Mouse (Mus musculus) limb, embryonic 12.5 days (tissue): ENCODE data around the gene Antxr1. TPM values are rescaled to one million over a fixed set of nuclear protein-coding genes. Genes with fewer than 3 reads are reported as not detected.

Source experiments
- ATAC-seq: fragments of 200-750 bp; cut with Nextera tagmentation; 2 replicates; pipeline ENCODE4 v1.8.0; 2017; ENCODE audit warnings: low read depth, moderate TSS enrichment; ENCODE audit not compliant: insufficient number of reproducible peaks, insufficient read depth, low FRiP score, low TSS enrichment
- H3K27ac ChIP-seq: fragments of 300-500 bp; sonication (generic); 2 replicates; pipeline ENCODE4 v1.5.1; 2016; ENCODE audit warnings: mild to moderate bottlenecking, moderate library complexity
- H3K27me3 ChIP-seq: fragments of 300-500 bp; sonication (generic); 2 replicates; pipeline ENCODE4 v1.6.1; 2016; ENCODE audit warnings: mild to moderate bottlenecking, moderate library complexity
- H3K36me3 ChIP-seq: fragments of 300-500 bp; sonication (generic); 2 replicates; pipeline ENCODE4 v1.6.1; 2016; ENCODE audit warnings: mild to moderate bottlenecking, moderate library complexity
- H3K4me1 ChIP-seq: fragments of 300-500 bp; sonication (generic); replicated peaks from 2 replicates; pipeline ENCODE4 v1.6.1; 2016
- H3K4me2 ChIP-seq: fragments of 300-500 bp; sonication (generic); 2 replicates; pipeline ENCODE4 v1.6.1; 2016; ENCODE audit warnings: mild to moderate bottlenecking, moderate library complexity
- H3K4me3 ChIP-seq: fragments of 300-500 bp; sonication (generic); replicated peaks from 2 replicates; pipeline ENCODE4 v1.5.1; 2016; ENCODE audit warnings: mild to moderate bottlenecking
- H3K9ac ChIP-seq: fragments of 300-500 bp; sonication (generic); replicated peaks from 2 replicates; pipeline ENCODE4 v1.6.1; 2016; ENCODE audit warnings: mild to moderate bottlenecking, moderate library complexity
- H3K9me3 ChIP-seq: fragments of 300-500 bp; sonication (generic); 2 replicates; pipeline ENCODE4 v1.6.1; 2016; ENCODE audit warnings: mild to moderate bottlenecking, moderate library complexity
- WGBS: fragments of 180-500 bp; shearing (Covaris S2); methylation state at CpG from one replicate; pipeline ENCODE4 v1.1.7; 2016; 5-methylcytosine and 5-hydroxymethylcytosine counted together
- polyA plus RNA-seq: library from polyadenylated mRNA; unstranded; fragments of >200 nt; fragmentation: Nextera tagmentation; extraction: Ambion mirVana; gene quantifications from 2 replicates; pipeline ENCODE4 v1.2.1, GENCODE M21; 2016

Antxr1 gene
- polyA plus RNA-seq, 1 experiment from 2014 or later = 16.2 TPM

DNA sequence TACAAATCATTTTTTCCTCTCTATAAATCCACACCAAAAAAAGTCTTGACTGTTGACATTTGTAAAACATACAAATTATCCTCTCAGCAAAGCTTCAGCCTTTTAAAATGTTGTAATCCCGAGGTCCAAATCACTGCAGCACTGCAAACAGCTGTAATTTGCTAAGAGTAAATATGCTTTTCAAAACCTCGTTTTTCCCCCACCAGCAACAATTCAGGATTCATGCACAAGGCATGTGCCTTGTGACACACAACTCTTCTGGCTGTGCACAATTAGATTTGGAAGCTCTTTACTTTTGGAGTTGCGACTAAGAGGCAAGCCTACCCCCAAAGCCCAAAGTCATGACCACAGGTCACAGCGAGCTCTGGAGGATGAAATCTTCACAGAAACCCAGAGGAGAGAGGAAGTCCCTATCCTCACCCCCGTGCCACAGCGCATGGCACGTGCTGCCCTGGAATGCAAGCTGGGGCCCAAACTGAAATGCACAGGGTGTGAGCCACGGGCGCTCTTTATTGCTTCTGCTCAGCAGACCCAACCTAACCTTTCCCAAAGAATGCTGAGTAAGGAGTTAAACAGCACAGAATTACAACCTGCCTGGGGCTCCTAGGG lies 87.3 kb downstream of the Antxr1 start:
- Histone ChIP-seq H3K4me3 (no peak overlapping the region), H3K27me3 (no peaks in the 10 kb centered on the region), H3K27ac (peak overlapping the region; percentile 51; the same call in 1 of the 2 replicates), H3K9me3 (no peaks in the 10 kb centered on the region), H3K36me3 (peaks cover 39% of the 10 kb centered on the region), H3K4me1 (peaks cover 41% of the 10 kb centered on the region), H3K4me2 (no peak overlapping the region), H3K9ac (no peak overlapping the region)
- ATAC-seq = no peak
- 70% methylated on average over 9 of the region's 9 CpGs for WGBS

DNA sequence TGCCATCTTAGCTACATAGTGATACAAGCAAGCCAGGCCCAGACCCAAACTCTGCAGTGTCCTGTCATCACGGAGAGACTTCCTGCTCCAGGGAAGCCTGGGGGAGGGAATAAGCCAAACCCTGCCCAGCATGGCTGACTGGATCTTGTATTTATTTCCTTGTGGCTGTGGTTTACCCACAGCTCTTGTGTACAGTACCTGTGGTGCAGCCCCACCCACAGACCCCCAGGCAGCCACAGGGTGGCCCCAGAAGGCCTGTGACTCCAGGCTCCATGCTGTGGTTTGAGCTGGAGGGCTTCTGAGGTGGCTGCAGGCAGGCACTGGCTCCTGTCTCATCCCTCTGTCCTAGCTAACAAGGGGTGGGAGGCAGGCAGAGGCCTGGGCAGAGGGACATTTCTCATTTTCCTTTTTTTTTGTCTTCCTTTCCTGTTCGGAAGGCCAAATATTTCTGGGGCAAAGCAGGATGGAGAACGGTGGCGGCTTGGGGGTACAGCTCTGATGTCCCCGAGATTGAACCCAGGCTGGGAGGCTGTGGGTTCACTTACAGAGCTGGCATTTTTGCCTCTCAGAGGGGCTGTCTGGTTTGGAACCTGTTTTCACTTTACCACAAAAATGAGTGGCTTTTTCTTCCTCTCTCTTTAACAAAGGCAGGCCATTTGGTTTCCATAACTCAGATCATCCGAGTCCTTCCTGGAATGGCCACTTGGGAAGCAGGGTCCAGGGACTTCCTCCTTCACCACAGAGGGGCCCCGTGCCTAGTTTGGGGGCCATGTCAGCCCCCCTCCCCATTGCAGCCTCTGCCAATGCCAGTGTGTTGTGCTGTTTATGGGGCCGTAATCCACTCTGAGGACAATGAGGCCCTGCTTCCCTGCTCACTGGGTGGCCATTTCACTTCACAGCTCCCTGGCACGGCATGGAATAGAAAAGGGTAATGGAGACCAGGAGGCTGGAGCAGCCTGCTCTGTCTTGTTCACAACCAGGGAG lies 91.2 kb downstream of the Antxr1 start:
- WGBS = 44% methylated on average over 9 of the region's 9 CpGs
- H3K4me1 ChIP-seq = peaks cover 32% of the 10 kb centered on the region
- H3K4me3 ChIP-seq = no peak overlapping the region
- peaks cover 66% of the 10 kb centered on the region for H3K36me3 ChIP-seq
- H3K4me2 ChIP-seq = no peak overlapping the region
- H3K27me3 ChIP-seq = no peaks in the 10 kb centered on the region
- peak overlapping the region; percentile 66; the same call in 1 of the 2 replicates for H3K27ac ChIP-seq
- ATAC-seq = no peak
- no peak overlapping the region for H3K9ac ChIP-seq
- H3K9me3 ChIP-seq = no peaks in the 10 kb centered on the region

DNA sequence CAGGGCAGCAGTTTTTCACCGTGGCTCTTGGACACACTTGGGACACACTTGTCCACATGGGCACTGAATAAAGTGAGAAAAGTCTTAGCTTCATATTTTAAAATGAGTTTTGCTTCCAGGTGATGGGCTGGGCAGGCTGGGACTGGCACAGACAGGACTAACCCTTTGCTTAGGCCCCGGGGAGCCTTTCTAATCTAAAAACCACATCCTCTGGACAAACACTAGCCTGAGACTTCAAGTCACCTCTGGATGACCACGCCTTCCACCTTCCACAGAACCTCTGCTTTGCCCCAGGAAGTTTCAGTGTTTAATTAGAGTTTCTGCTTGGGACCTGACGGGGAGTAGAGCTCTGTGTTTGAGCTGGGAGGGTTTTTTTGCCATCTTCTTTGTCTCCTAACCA lies 98.4 kb downstream of the Antxr1 start:
- no peaks in the 10 kb centered on the region for H3K27me3 ChIP-seq
- 0 out of 2 replicates have a peak overlapping the region, but pooled peaks have one; percentile 8 for H3K9ac ChIP-seq
- peaks cover 24% of the 10 kb centered on the region for H3K4me1 ChIP-seq
- no peak overlapping the region for H3K4me3 ChIP-seq
- H3K4me2 ChIP-seq = no peak overlapping the region
- 0 out of 2 replicates have a peak overlapping the region, but pooled peaks have one; percentile 23 for H3K27ac ChIP-seq
- 61% methylated on average over 4 of the region's 4 CpGs for WGBS
- H3K9me3 ChIP-seq = no peaks in the 10 kb centered on the region
- peaks cover 79% of the 10 kb centered on the region for H3K36me3 ChIP-seq
- ATAC-seq = no peak

DNA sequence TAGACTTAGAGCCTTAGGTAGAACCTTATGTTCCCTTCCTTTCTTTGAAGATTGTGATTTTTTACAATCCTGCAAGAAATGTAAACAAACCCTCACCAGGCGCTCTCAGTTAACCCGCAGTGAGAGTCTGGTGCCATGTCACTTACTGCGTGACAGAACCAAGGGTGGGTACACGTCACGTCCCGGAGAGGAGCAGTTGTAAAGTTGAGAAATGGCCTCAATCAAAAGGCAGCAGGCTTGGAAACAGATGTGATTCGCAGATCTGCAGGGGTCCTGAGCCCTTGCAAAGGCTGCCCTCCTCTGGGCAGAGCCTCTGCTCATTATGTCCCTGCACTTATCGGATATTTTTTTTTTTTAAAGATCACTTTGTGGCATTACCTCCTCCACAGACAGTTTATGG lies 99.6 kb downstream of the Antxr1 start:
- peaks cover 24% of the 10 kb centered on the region for H3K4me1 ChIP-seq
- H3K9me3 ChIP-seq = no peaks in the 10 kb centered on the region
- peak overlapping the region; percentile 53 for H3K27ac ChIP-seq
- H3K9ac ChIP-seq = no peak overlapping the region
- 12% methylated on average over 8 of the region's 8 CpGs for WGBS
- no peak for ATAC-seq
- H3K4me2 ChIP-seq = no peak overlapping the region
- H3K27me3 ChIP-seq = no peaks in the 10 kb centered on the region
- no peak overlapping the region for H3K4me3 ChIP-seq
- H3K36me3 ChIP-seq = peaks cover 77% of the 10 kb centered on the region

DNA sequence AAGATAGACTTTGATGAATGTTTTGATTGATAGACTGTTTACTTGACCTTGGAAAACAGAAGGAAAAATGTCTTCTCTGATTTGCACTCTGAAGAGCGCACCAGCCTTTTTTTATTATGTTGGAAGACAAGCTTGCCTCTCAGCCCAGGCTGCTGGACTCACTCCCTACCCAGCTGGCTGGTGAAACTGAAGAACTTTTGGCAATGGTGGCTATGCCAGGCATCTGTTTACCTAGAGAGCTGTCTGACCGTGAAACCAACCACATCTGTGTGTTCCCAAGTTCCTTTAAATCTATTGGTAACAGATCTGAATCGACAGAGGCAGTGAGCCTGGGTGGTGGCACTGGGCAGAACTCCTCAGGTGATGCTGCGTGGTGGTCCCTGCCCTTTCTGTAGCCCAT lies 102.5 kb downstream of the Antxr1 start:
- Histone ChIP-seq H3K4me3 (no peak overlapping the region), H3K9ac (no peak overlapping the region), H3K27me3 (no peaks in the 10 kb centered on the region), H3K4me1 (peaks cover 24% of the 10 kb centered on the region), H3K27ac (no peak overlapping the region), H3K36me3 (peaks cover 73% of the 10 kb centered on the region), H3K9me3 (peaks cover 9% of the 10 kb centered on the region), H3K4me2 (no peak overlapping the region)
- WGBS = 87% methylated on average over 4 of the region's 4 CpGs
- ATAC-seq = no peak

DNA sequence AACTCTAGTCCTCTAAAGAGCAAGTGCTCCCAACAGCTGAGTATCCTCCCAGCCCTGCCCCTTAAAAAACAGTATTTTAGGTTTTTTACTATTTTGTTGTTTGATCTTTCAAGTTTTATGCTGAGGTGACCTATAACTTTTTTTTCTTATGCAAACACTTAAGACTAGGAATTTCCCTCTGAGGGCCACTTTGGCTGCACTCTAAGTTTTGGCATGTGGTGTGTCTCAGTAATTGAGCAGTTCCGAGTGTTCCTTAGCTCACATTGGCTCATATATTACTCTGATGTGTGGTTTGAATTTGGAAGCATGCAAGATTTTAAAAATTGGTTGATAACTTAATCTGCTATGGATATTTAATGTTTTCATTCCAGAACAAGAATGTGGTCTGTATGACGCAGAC lies 105.6 kb downstream of the Antxr1 start:
- Histone ChIP-seq H3K4me1 (peaks cover 27% of the 10 kb centered on the region), H3K4me2 (no peak overlapping the region), H3K36me3 (peaks cover 55% of the 10 kb centered on the region), H3K27me3 (no peaks in the 10 kb centered on the region), H3K27ac (no peak overlapping the region), H3K9me3 (peaks cover 9% of the 10 kb centered on the region), H3K9ac (no peak overlapping the region), H3K4me3 (no peak overlapping the region)
- WGBS = 94% methylated on average over 2 of the region's 2 CpGs
- no peak for ATAC-seq

DNA sequence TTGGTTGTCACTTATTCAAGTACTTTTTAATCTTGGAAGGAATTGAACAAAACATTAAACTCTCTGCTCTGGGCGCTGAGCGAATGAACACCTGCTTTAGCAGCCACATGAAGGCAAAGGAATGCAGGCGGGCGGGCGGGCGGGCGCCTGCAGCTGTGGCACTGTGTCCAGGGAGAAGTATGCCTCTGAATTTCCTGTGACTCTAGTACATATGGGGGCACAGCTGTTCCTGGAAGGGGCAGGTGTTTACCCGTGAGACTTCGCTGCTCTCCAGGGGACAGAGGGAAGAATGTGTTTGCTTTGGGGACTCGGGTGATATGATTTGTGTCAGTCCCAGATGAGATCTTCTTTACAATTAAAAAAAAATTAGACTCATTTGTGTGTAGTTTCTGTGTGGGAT lies 107.7 kb downstream of the Antxr1 start:
- H3K27ac ChIP-seq = peak overlapping the region; percentile 62
- 58% methylated on average over 10 of the region's 10 CpGs for WGBS
- no peak overlapping the region for H3K4me3 ChIP-seq
- H3K36me3 ChIP-seq = peaks cover 42% of the 10 kb centered on the region
- peaks cover 9% of the 10 kb centered on the region for H3K9me3 ChIP-seq
- H3K4me2 ChIP-seq = no peak overlapping the region
- H3K27me3 ChIP-seq = no peaks in the 10 kb centered on the region
- no peak for ATAC-seq
- H3K9ac ChIP-seq = no peak overlapping the region
- H3K4me1 ChIP-seq = peaks cover 43% of the 10 kb centered on the region

DNA sequence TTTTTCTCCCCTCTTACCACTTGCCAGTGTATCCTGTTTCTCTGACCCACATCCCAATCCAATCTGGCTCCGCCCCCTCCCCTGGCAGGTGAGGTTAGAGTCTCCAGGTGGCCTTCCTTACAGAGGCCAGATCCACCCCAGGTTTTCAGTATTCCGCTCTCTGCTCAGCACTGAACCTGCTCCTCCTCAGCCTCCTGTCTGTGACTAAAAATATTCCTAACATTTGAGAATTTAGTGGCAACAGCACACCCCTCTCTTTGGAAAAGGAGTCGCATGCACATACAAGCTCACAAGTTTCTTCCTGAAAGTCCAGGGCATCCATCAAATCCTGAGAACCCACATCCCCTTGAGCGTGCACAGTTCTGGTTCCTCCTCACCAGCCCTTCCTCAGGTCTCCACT lies 109.3 kb downstream of the Antxr1 start:
- no peak overlapping the region for H3K4me3 ChIP-seq
- H3K27me3 ChIP-seq = no peaks in the 10 kb centered on the region
- 76% methylated on average over 4 of the region's 4 CpGs for WGBS
- no peak overlapping the region for H3K4me2 ChIP-seq
- H3K36me3 ChIP-seq = peaks cover 27% of the 10 kb centered on the region
- H3K4me1 ChIP-seq = peaks cover 56% of the 10 kb centered on the region
- ATAC-seq = no peak
- no peak overlapping the region for H3K9ac ChIP-seq
- H3K9me3 ChIP-seq = peaks cover 9% of the 10 kb centered on the region
- no peak overlapping the region; the same call in 1 of the 2 replicates for H3K27ac ChIP-seq

DNA sequence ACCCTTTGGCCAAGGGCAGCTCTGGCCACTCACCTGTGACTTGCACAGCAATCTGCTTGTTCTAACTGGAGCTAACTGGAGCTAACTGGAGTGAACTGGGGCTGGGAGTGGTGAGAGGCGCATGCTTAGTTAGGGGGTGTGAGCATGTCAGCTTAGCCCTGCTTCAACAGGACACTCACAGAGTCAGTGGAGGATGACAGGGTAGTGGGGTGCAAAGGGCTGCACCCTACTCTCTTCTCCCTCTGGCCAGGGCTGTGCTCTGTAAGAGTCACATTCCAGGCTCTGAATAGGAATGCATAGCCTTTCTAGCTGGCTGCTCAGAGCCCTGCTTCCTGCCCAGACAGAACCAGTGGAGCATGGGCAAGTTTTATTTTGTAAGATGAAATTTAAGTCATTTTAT lies 110.3 kb downstream of the Antxr1 start:
- no peak overlapping the region for H3K4me3 ChIP-seq
- no peaks in the 10 kb centered on the region for H3K27me3 ChIP-seq
- peaks cover 64% of the 10 kb centered on the region for H3K4me1 ChIP-seq
- WGBS = 89% methylated on average over 1 of the region's 1 CpGs
- H3K27ac ChIP-seq = peak overlapping the region; percentile 53; the same call in 1 of the 2 replicates
- peaks cover 24% of the 10 kb centered on the region for H3K36me3 ChIP-seq
- no peak overlapping the region for H3K9ac ChIP-seq
- H3K4me2 ChIP-seq = no peak overlapping the region
- H3K9me3 ChIP-seq = peaks cover 5% of the 10 kb centered on the region
- ATAC-seq = peak; percentile 41; the same call in 1 of the 2 replicates

DNA sequence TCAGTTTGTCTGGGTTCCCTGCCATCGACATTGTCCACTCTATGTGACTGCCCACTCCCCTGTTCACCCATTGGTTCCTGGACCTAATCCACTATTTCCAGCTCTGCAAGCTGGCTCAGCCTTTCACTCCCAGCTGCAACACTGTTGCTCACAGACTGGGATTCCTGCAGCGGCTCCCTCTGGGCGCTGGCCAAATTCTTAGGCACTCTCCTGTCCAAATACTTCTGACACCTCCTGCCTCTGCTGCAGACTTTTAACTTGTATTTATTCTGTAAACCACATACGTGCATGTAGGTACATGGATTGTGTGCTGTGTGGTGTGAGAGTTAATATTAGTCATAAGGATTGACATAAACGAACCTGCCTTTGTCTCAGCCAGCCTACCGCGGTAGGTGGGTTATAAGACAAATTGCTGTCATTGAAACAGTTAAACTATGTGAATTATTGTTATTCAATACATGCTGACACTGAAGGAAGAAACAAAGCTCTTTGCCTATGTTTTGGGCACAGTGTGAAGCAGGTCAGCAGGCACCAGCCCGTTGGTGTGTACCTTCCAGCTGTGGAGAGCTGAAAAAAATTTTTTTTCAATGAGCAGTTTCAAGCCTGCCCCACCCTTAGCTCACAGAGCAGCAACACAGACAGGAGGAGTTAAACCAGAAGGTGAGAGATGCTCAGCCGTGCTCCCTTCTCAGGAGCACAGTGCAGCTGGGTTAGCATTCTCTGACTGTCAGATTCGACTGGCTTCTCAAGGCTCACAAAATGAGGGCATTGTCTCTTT lies 112.6 kb downstream of the Antxr1 start:
- peak overlapping the region; percentile 42 for H3K27ac ChIP-seq
- H3K9ac ChIP-seq = no peak overlapping the region
- ATAC-seq = no peak
- no peaks in the 10 kb centered on the region for H3K9me3 ChIP-seq
- H3K4me1 ChIP-seq = peaks cover 81% of the 10 kb centered on the region
- H3K36me3 ChIP-seq = 0 out of 2 replicates have a peak, but pooled peaks cover 5% of the 10 kb centered on the region
- 60% methylated on average over 10 of the region's 10 CpGs for WGBS
- H3K4me2 ChIP-seq = no peak overlapping the region
- no peaks in the 10 kb centered on the region for H3K27me3 ChIP-seq
- no peak overlapping the region for H3K4me3 ChIP-seq
